Mouse (Mus musculus): Measurements from ENCODE around the gene Clec2e. TPM values are rescaled to one million over a fixed set of nuclear protein-coding genes. Genes with fewer than 3 reads are reported as not detected.

The Clec2e gene
- total and polyA plus RNA-seq, 3 experiments: not detected

DNA sequence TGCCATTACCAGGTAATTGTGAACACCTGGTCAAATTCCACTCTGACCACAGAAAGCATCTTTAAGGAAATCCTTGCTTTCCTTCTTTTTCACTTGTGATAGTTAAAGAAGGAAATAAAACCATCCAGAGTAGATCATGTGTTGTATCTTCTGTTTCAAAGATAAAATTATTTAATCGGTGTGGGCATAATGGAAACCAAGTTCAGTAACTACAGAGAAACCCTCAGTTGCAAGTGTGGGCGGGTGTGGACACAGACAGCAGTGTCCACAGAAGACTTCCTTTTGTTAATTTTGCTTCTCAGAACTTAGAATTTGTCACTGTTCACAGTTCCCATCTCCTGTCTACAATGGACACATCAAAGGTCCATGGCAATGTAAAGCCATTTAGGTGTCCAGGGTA lies 55.1 kb downstream of the Clec2e start, which contains the start of gene Klrb1f:
Klrb1f (plus strand) TSS at position 301 of the 400 bp plus-strand sequence.
- H3K79me2 ChIP-seq (replicated peaks; ENCODE audit: control insufficient read depth, extremely low read depth, insufficient read depth, poor library complexity, severe bottlenecking): no peaks in the 10 kb centered on the region
- no peak within 1 kb of the TSS for H3K4me2 ChIP-seq (ENCODE audit: insufficient read depth, low read depth, poor library complexity, severe bottlenecking)
- no peaks in the 10 kb centered on the region for H3K27me3 ChIP-seq (replicated peaks)
- no peak for DNase-seq (ENCODE audit: extremely low read depth)
- no peak within 1 kb of the TSS for H3K9ac ChIP-seq (ENCODE audit: insufficient read depth, low read depth)
- peaks cover 3% of the 10 kb centered on the region for H3K9me3 ChIP-seq (replicated peaks; ENCODE audit: low read length)
- dilution Hi-C loops (cut with MboI; ENCODE audit: extremely low pct_ligation_motif_present, extremely low pct_unique_long_range_greater_than_20kb, low sequenced_read_pairs) (no loop called here), in situ Hi-C loops (cut with MboI; ENCODE audit: low pct_ligation_motif_present, low pct_unique_long_range_greater_than_20kb, low sequenced_read_pairs) (no loop called here)
- no peak within 1 kb of the TSS for H3K27ac ChIP-seq (ENCODE audit: insufficient read depth, low read depth)
- H3K4me3 ChIP-seq (replicated peaks in 1 of 3; ENCODE audit: low read depth in 2 of 3, low read length in 2 of 3, poor library complexity in 1 of 3): no peak within 1 kb of the TSS
- H3K4me1 ChIP-seq (ENCODE audit: control insufficient read depth in 1 of 2, insufficient read depth in 2 of 2): peaks cover 2 to 24% of the 10 kb centered on the region in 2 experiments
- no peaks in the 10 kb centered on the region for H3K36me3 ChIP-seq (replicated peaks in 1 of 2; ENCODE audit: control insufficient read depth in 1 of 2, insufficient read depth in 1 of 2, low read length in 1 of 2)
- TF ChIP-seq POLR2AphosphoS2 (IDR thresholded peaks at IDR 0.05; ENCODE audit: low read depth, low read length): no peak
- no peak for TF ChIP-seq MAFK (IDR thresholded peaks at IDR 0.05; ENCODE audit: insufficient replicate concordance, low read length)
- no peak for TF ChIP-seq CHD2 (IDR thresholded peaks at IDR 0.05; ENCODE audit: low read length)
- no peak for TF ChIP-seq KAT2A (IDR thresholded peaks at IDR 0.05; ENCODE audit: insufficient replicate concordance, low read length)
- no peak for TF ChIP-seq MXI1 (IDR thresholded peaks at IDR 0.05; ENCODE audit: low read depth, low read length)
- no peak for TF ChIP-seq POLR2A (IDR thresholded peaks at IDR 0.05; ENCODE audit: low read depth, low read length)
- no peak for TF ChIP-seq BHLHE40 (IDR thresholded peaks at IDR 0.05; ENCODE audit: low read depth, low read length)
- TF ChIP-seq ZMIZ1 (IDR thresholded peaks at IDR 0.05; ENCODE audit: low read depth, low read length): no peak
- TF ChIP-seq E2F4 (IDR thresholded peaks at IDR 0.05; ENCODE audit: insufficient replicate concordance, low read depth, low read length): no peak
- no peak for TF ChIP-seq CTCF (conservative IDR thresholded peaks at IDR 0.05 in 1 of 2, IDR thresholded peaks at IDR 0.05 in 1 of 2; ENCODE audit: low read depth in 2 of 2, low read length in 2 of 2)
- TF ChIP-seq CHD1 (IDR thresholded peaks at IDR 0.05; ENCODE audit: low read depth, low read length): no peak
- no peak for TF ChIP-seq TBP (conservative IDR thresholded peaks at IDR 0.05; ENCODE audit: low read depth, low read length)
- TF ChIP-seq MEF2A (IDR thresholded peaks at IDR 0.05; ENCODE audit: borderline replicate concordance, low read depth, low read length): no peak
- TF ChIP-seq USF2 (conservative IDR thresholded peaks at IDR 0.05; ENCODE audit: low read depth, low read length): no peak

DNA sequence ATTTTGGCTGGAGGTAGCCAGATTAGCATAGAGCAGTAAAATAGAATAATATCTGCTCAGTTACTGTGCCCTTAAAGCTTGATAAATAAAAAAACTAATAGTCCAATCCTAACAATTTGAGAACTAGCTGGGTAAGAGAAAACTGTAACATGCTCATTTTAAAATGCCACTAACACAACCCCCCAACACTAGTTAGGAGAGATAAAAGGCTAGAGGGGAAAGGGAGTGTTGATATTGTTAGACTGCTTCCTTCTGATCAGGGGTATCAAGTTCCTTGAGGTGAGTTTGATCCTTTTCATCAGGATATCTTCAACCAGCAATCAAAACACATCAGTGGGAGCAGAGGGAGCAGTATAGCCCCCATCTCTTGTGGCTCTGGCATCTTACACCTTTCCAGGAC lies 58.2 kb downstream of the Clec2e start:
- Histone ChIP-seq H3K79me2 (replicated peaks; ENCODE audit: control insufficient read depth, extremely low read depth, insufficient read depth, poor library complexity, severe bottlenecking) (no peaks in the 10 kb centered on the region), H3K4me3 (replicated peaks in 1 of 3; ENCODE audit: low read depth in 2 of 3, low read length in 2 of 3, poor library complexity in 1 of 3) (no peak overlapping the region), H3K4me2 (ENCODE audit: insufficient read depth, low read depth, poor library complexity, severe bottlenecking) (no peak overlapping the region), H3K9me3 (replicated peaks; ENCODE audit: low read length) (peaks cover 3% of the 10 kb centered on the region), H3K4me1 (ENCODE audit: control insufficient read depth in 1 of 2, insufficient read depth in 2 of 2) (peaks cover 8 to 18% of the 10 kb centered on the region in 2 experiments), H3K27ac (ENCODE audit: insufficient read depth, low read depth) (no peak overlapping the region), H3K27me3 (replicated peaks) (no peaks in the 10 kb centered on the region), H3K36me3 (replicated peaks in 1 of 2; ENCODE audit: control insufficient read depth in 1 of 2, insufficient read depth in 1 of 2, low read length in 1 of 2) (no peaks in the 10 kb centered on the region), H3K9ac (ENCODE audit: insufficient read depth, low read depth) (no peak overlapping the region)
- in situ Hi-C loops (cut with MboI; ENCODE audit: low pct_ligation_motif_present, low pct_unique_long_range_greater_than_20kb, low sequenced_read_pairs): no loop called here
- dilution Hi-C loops (cut with MboI; ENCODE audit: extremely low pct_ligation_motif_present, extremely low pct_unique_long_range_greater_than_20kb, low sequenced_read_pairs): no loop called here
- no peak for TF ChIP-seq CHD1 (IDR thresholded peaks at IDR 0.05; ENCODE audit: low read depth, low read length)
- TF ChIP-seq TCF12 (IDR thresholded peaks at IDR 0.05; ENCODE audit: low read depth, low read length): no peak
- no peak for TF ChIP-seq RCOR1 (conservative IDR thresholded peaks at IDR 0.05; ENCODE audit: low read depth, low read length)
- TF ChIP-seq HCFC1 (IDR thresholded peaks at IDR 0.05; ENCODE audit: low read depth, low read length): no peak
- no peak for TF ChIP-seq NRF1 (IDR thresholded peaks at IDR 0.05; ENCODE audit: low read depth, low read length)
- no peak for TF ChIP-seq EP300 (IDR thresholded peaks at IDR 0.05; ENCODE audit: low read length)
- TF ChIP-seq KAT2A (IDR thresholded peaks at IDR 0.05; ENCODE audit: insufficient replicate concordance, low read length): no peak
- TF ChIP-seq SMC3 (IDR thresholded peaks at IDR 0.05; ENCODE audit: low read depth, low read length): no peak
- no peak for TF ChIP-seq IRF4 (IDR thresholded peaks at IDR 0.05; ENCODE audit: low read depth, low read length)
- no peak for TF ChIP-seq CTCF (conservative IDR thresholded peaks at IDR 0.05 in 1 of 2, IDR thresholded peaks at IDR 0.05 in 1 of 2; ENCODE audit: low read depth in 2 of 2, low read length in 2 of 2)
- TF ChIP-seq UBTF (IDR thresholded peaks at IDR 0.05; ENCODE audit: low read depth, low read length): no peak
- no peak for TF ChIP-seq ELF1 (IDR thresholded peaks at IDR 0.05; ENCODE audit: low read depth, low read length)
- TF ChIP-seq NELFE (IDR thresholded peaks at IDR 0.05; ENCODE audit: low read depth, low read length): no peak
- DNase-seq (ENCODE audit: extremely low read depth): no peak
